Mouse (Mus musculus) ES-E14 (cell line): ENCODE measurements around the gene Gp9. TPM values are rescaled to one million over a fixed set of nuclear protein-coding genes. Genes with fewer than 3 reads are reported as not detected.

Source experiments
- DNase-seq: peaks from one replicate; pipeline ENCODE4 v3.0.0-alpha.2; 2013; ENCODE audit warnings: low read depth, low spot score
- H3K27ac ChIP-seq: 2 replicates; pipeline ENCODE4 v1.5.1; 2012; ENCODE audit warnings: low read depth, mild to moderate bottlenecking, low read length, moderate library complexity, mixed read lengths; ENCODE audit not compliant: poor library complexity, insufficient read depth, severe bottlenecking
- H3K36me3 ChIP-seq: 2 replicates; pipeline ENCODE4 v1.6.1; 2012; ENCODE audit warnings: mild to moderate bottlenecking, low read length, moderate library complexity, mixed read lengths; ENCODE audit not compliant: control insufficient read depth, poor library complexity, insufficient read depth, severe bottlenecking
- H3K4me1 ChIP-seq, 2 experiments: fragments of 150-350 bp in 1 of 2; sonication (generic) in 1 of 2; 2 replicates each; pipeline ENCODE4 v1.6.1; 2012; ENCODE audit warnings: low read length in 2 of 2, mild to moderate bottlenecking in 1 of 2, mixed read lengths in 1 of 2; ENCODE audit not compliant: control insufficient read depth in 2 of 2, insufficient read depth in 2 of 2, poor library complexity in 1 of 2
- H3K4me3 ChIP-seq, 2 experiments: fragments of 150-350 bp in 1 of 2; sonication (generic) in 1 of 2; 2 replicates each; pipeline ENCODE4 v1.5.1; 2012; ENCODE audit warnings: low read length in 2 of 2, low read depth in 1 of 2, mild to moderate bottlenecking in 1 of 2, mixed read lengths in 1 of 2; ENCODE audit not compliant: insufficient read depth in 1 of 2, poor library complexity in 1 of 2, severe bottlenecking in 1 of 2
- H3K9ac ChIP-seq: 2 replicates; pipeline ENCODE4 v1.6.1; 2012; ENCODE audit warnings: low read depth, mild to moderate bottlenecking, low read length, mixed read lengths; ENCODE audit not compliant: poor library complexity, insufficient read depth, severe bottlenecking
- H3K9me3 ChIP-seq: fragments of 150-350 bp; sonication (generic); 2 replicates; pipeline ENCODE4 v1.6.1; 2012; ENCODE audit warnings: low read depth, mild to moderate bottlenecking, low read length; ENCODE audit not compliant: control insufficient read depth, insufficient read depth
- CHD2 ChIP-seq: IDR thresholded peaks from 2 replicates; pipeline ENCODE4 v1.6.1; 2014; ENCODE audit warnings: mild to moderate bottlenecking, low read depth, low read length, inconsistent platforms
- HCFC1 ChIP-seq: IDR thresholded peaks from 2 replicates; pipeline ENCODE4 v1.6.1; 2012; ENCODE audit warnings: low read length, inconsistent platforms, borderline replicate concordance; ENCODE audit not compliant: insufficient read depth
- MAFK ChIP-seq: IDR thresholded peaks from 2 replicates; pipeline ENCODE4 v1.6.1; 2014; ENCODE audit warnings: mild to moderate bottlenecking, low read depth, low read length, inconsistent platforms; ENCODE audit not compliant: insufficient read depth
- ZC3H11A ChIP-seq: IDR thresholded peaks from 2 replicates; pipeline ENCODE4 v1.6.1; 2012; ENCODE audit warnings: low read depth, mild to moderate bottlenecking, inconsistent platforms, low read length, borderline replicate concordance
- ZNF384 ChIP-seq: IDR thresholded peaks from 2 replicates; pipeline ENCODE4 v1.6.1; 2012; ENCODE audit warnings: low read depth, low read length, inconsistent platforms
- in situ Hi-C, 2 experiments: fragments of 600-800 bp; cut with MboI; formaldehyde crosslinking; loops; one replicate each; pipeline ENCODE4 v1.15.1; 2025; ENCODE audit warnings: low sequenced_read_pairs in 2 of 2, inconsistent platforms in 1 of 2; ENCODE audit not compliant: unreplicated experiment in 2 of 2
- total RNA-seq: library from RNA; depleted of rRNA; stranded (reverse); fragments of 300-350 nt; gene quantifications from 2 replicates; pipeline ENCODE4 v1.2.3, GENCODE M21; 2012

The Gp9 gene
- total RNA-seq, 1 experiment = not detected

GRCm38 (mm10) chr6:87787108-87787890, 9.4 kb downstream of the Gp9 start:
- H3K9ac ChIP-seq = no peak overlapping the region
- DNase-seq = no peak
- H3K9me3 ChIP-seq = no peaks in the 10 kb centered on the region
- TF ChIP-seq CHD2 (no peak), HCFC1 (no peak), MAFK (no peak), ZNF384 (no peak), ZC3H11A (no peak)
- H3K36me3 ChIP-seq = no peaks in the 10 kb centered on the region; the same call in 1 of the 2 replicates
- H3K4me3 ChIP-seq = no peak overlapping the region
- in situ Hi-C loops = no loop called here
- H3K27ac ChIP-seq = no peak overlapping the region
- peaks cover 0 to 6% of the 10 kb centered on the region in 2 experiments; a peak in 3 of 4 replicates for H3K4me1 ChIP-seq

GRCm38 (mm10) chr6:87788266-87788895, 10.5 kb downstream of the Gp9 start:
- no peaks in the 10 kb centered on the region; the same call in 1 of the 2 replicates for H3K36me3 ChIP-seq
- in situ Hi-C loops = no loop called here
- H3K4me1 ChIP-seq = peaks cover 0 to 6% of the 10 kb centered on the region in 2 experiments; a peak in 3 of 4 replicates
- no peak overlapping the region for H3K9ac ChIP-seq
- H3K27ac ChIP-seq = no peak overlapping the region
- no peak overlapping the region for H3K4me3 ChIP-seq
- TF ChIP-seq CHD2 (no peak), MAFK (no peak), ZNF384 (no peak), HCFC1 (no peak), ZC3H11A (no peak)
- no peaks in the 10 kb centered on the region for H3K9me3 ChIP-seq
- no peak for DNase-seq

- in situ Hi-C loops = no loop called here
- no peak overlapping the region for H3K9ac ChIP-seq
- H3K27ac ChIP-seq = no peak overlapping the region
- H3K36me3 ChIP-seq = no peaks in the 10 kb centered on the region; the same call in 1 of the 2 replicates
- no peak for TF ChIP-seq CHD2
- TF ChIP-seq MAFK = no peak
- TF ChIP-seq HCFC1 = no peak
- no peak for TF ChIP-seq ZNF384
- no peak for TF ChIP-seq ZC3H11A
- no peaks in the 10 kb centered on the region for H3K9me3 ChIP-seq
- DNase-seq = no peak
- H3K4me1 ChIP-seq = peaks cover 0 to 6% of the 10 kb centered on the region in 2 experiments; a peak in 3 of 4 replicates
- no peak overlapping the region for H3K4me3 ChIP-seq
These were observed 11.2 kb downstream of the Gp9 start for GRCm38 (mm10) chr6:87788896-87789587.

GRCm38 (mm10) chr6:87789791-87790190, 11.9 kb downstream of the Gp9 start:
- no peaks in the 10 kb centered on the region; the same call in 1 of the 2 replicates for H3K36me3 ChIP-seq
- H3K4me1 ChIP-seq = peaks cover under 1 to 13% of the 10 kb centered on the region in 2 experiments
- H3K9me3 ChIP-seq = no peaks in the 10 kb centered on the region
- H3K4me3 ChIP-seq = no peak overlapping the region
- TF ChIP-seq MAFK (no peak), ZC3H11A (no peak), HCFC1 (no peak), CHD2 (no peak), ZNF384 (no peak)
- DNase-seq = no peak
- no peak overlapping the region for H3K27ac ChIP-seq
- no peak overlapping the region for H3K9ac ChIP-seq
- in situ Hi-C loops = no loop called here
